Mouse (Mus musculus): ENCODE measurements around the gene Mettl21e. TPM values are rescaled to one million over a fixed set of nuclear protein-coding genes. Genes with fewer than 3 reads are reported as not detected.
"Not testable (repeated sequence)": the region's sequence is repeated elsewhere in the genome, so short reads cannot be mapped to it uniquely, and the experiment has no call there.

Gene Mettl21e
- not detected for total RNA-seq (2021)
- long read RNA-seq: 0 reads

GRCm38 (mm10) chr1:44218876-44219275, at the start of gene Mettl21e:
Gene Mettl21e, minus strand, starts transcription at chr1:44218961.
- DNase-seq (ENCODE audit: low spot score in 2 of 2): no peak

- DNase-seq (ENCODE audit: low spot score in 2 of 2): not testable (repeated sequence)
Measured at GRCm38 (mm10) chr1:44240440-44240839, 21.7 kb upstream of the Mettl21e start.

GRCm38 (mm10) chr1:44239969-44240368, 21.2 kb upstream of the Mettl21e start:
- DNase-seq (ENCODE audit: low spot score in 2 of 2): no peak

- DNase-seq (ENCODE audit: low spot score in 2 of 2): no peak
Measured at GRCm38 (mm10) chr1:44237305-44237704, 18.5 kb upstream of the Mettl21e start.

- no peak for DNase-seq (ENCODE audit: low spot score in 2 of 2)
Measured at GRCm38 (mm10) chr1:44235311-44235710, 16.6 kb upstream of the Mettl21e start.

- DNase-seq (ENCODE audit: low spot score in 2 of 2): not testable (repeated sequence)
Measured at GRCm38 (mm10) chr1:44234531-44234930, 15.8 kb upstream of the Mettl21e start.

- peak; percentile 57 to 71 for DNase-seq (ENCODE audit: low spot score in 2 of 2)
Measured at GRCm38 (mm10) chr1:44229044-44229443, 10.3 kb upstream of the Mettl21e start.

- no peak for DNase-seq (ENCODE audit: low spot score in 2 of 2)
Measured at GRCm38 (mm10) chr1:44217118-44217517, 1.6 kb downstream of the Mettl21e start.

- DNase-seq (ENCODE audit: low spot score in 2 of 2): no peak
Measured at GRCm38 (mm10) chr1:44216352-44217116, 2.2 kb downstream of the Mettl21e start.

- DNase-seq (ENCODE audit: low spot score in 2 of 2): no peak
Measured at GRCm38 (mm10) chr1:44214443-44214842, 4.3 kb downstream of the Mettl21e start.

GRCm38 (mm10) chr1:44202876-44203275, 15.9 kb downstream of the Mettl21e start:
- no peak for DNase-seq (ENCODE audit: low spot score in 2 of 2)

- DNase-seq (ENCODE audit: low spot score in 2 of 2): peak; percentile 16 to 32
Measured at GRCm38 (mm10) chr1:44198273-44199171, 20.2 kb downstream of the Mettl21e start.

- no peak for DNase-seq (ENCODE audit: low spot score in 2 of 2)
Measured at GRCm38 (mm10) chr1:44186396-44186795, 32.4 kb downstream of the Mettl21e start.

GRCm38 (mm10) chr1:44178086-44178485, 40.7 kb downstream of the Mettl21e start:
- no peak for DNase-seq (ENCODE audit: low spot score in 2 of 2)

- no peak for DNase-seq (ENCODE audit: low spot score in 2 of 2)
Measured at GRCm38 (mm10) chr1:44173903-44174302, 44.9 kb downstream of the Mettl21e start.

- DNase-seq (ENCODE audit: low spot score in 2 of 2): no peak
Measured at GRCm38 (mm10) chr1:44172656-44173055, 46.1 kb downstream of the Mettl21e start.

- no peak for DNase-seq (ENCODE audit: low spot score in 2 of 2)
Measured at GRCm38 (mm10) chr1:44167859-44168383, 50.8 kb downstream of the Mettl21e start.

GRCm38 (mm10) chr1:44162389-44162788, 56.4 kb downstream of the Mettl21e start:
- DNase-seq (ENCODE audit: low spot score in 2 of 2): no peak

- DNase-seq (ENCODE audit: low spot score in 2 of 2): no peak
Measured at GRCm38 (mm10) chr1:44161818-44162217, 56.9 kb downstream of the Mettl21e start.

- DNase-seq (ENCODE audit: low spot score in 2 of 2): no peak
Measured at GRCm38 (mm10) chr1:44158317-44158716, 60.4 kb downstream of the Mettl21e start.

GRCm38 (mm10) chr1:44155287-44155686, 63.5 kb downstream of the Mettl21e start:
- no peak for DNase-seq (ENCODE audit: low spot score in 2 of 2)

Measured in layer of hippocampus, postnatal 10 days (tissue).